Mouse (Mus musculus): ENCODE data around the gene Apol10b. TPM values are rescaled to one million over a fixed set of nuclear protein-coding genes. Genes with fewer than 3 reads are reported as not detected.

Gene Apol10b
- polyA plus RNA-seq (2014; fragmentation: Illumina TruSeq; extraction: RNeasy Lipid Tissue Mini Kit (QIAGEN cat#74804); ENCODE audit: low read depth, low replicate concordance) = 1.7 TPM

DNA sequence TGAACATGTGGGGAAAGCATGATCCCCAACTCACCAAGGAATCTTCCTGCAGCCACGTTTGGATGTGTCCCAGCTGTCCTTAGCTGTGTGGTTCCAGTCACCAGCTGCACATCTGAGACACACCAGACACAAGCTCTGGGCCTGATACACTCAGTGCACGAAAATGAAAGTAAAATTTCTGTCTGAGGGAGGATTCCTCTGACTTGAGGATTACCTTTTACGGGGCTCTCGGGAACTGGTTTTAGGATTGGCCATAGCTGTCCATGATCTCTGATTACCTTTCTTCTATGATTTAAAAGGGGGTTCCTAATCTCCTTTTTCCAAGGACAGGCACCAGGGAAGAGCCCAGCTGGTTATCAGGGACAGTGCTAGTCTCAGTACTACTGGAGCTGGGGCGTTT, at the start of gene Apol10b:
TSS of gene Apol10b (minus strand) at position 165 of the 400 bp plus-strand sequence.

DNA sequence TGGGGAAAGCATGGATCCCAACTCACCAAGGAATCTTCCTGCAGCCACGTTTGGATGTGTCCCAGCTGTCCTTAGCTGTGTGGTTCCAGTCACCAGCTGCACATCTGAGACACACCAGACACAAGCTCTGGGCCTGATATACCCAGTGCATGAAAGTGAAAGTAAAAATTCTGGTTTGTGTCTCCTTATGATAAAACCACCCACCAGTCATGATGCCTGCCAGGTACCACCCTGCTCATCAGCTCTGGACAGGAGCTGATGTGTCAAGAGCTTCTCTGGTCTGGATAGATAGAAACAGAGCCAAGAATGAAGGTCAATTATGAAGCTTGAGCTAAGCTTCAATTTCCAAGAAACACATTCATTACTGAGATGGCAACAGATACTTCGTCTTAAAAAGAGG, 47.3 kb upstream of the Apol10b start, which contains the start of gene Apol11b:
TSS of gene Apol11b (minus strand) at position 111 of the 400 bp plus-strand sequence.

GRCm38 (mm10) chr15:77598958-77599357, 3.0 kb upstream of the Apol10b start, which contains the start of gene Gm36245:
Gm36245 (plus strand) TSS chr15:77599258.

DNA sequence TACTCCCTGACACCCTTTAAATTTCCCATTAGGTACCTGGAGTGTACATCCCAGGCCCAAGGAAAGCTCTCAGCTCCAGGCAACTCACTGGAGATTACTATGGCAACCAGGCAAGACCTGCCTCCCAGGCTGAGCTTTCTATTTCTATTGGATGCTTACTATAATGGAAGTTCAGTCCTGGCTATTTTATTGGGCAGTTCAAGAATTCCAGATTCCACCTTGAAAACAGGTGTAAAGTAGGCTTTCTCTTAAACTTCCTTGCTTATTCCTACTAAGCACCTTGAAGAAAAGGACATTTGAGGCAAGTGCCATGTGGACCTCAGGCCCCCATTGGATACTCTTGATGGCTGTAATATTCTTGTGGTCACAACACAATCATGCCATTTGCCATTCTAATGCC, 34.1 kb downstream of the Apol10b start, which contains the start of gene 1700025B11Rik:
TSS of gene 1700025B11Rik (minus strand) at position 101 of the 400 bp plus-strand sequence.

Other genes starting within 250 kb of the Apol10b start
- 31.7 TPM for gene Apol7a, start 197.0 kb downstream of the Apol10b start, polyA plus RNA-seq (2014; fragmentation: Illumina TruSeq; extraction: RNeasy Lipid Tissue Mini Kit (QIAGEN cat#74804); ENCODE audit: low read depth, low replicate concordance)
- 1.4 TPM for gene Apol9a, start 185.0 kb downstream of the Apol10b start, polyA plus RNA-seq (2014; fragmentation: Illumina TruSeq; extraction: RNeasy Lipid Tissue Mini Kit (QIAGEN cat#74804); ENCODE audit: low read depth, low replicate concordance)
- not detected for gene Apol7b, start 148.6 kb downstream of the Apol10b start, polyA plus RNA-seq (2014; fragmentation: Illumina TruSeq; extraction: RNeasy Lipid Tissue Mini Kit (QIAGEN cat#74804); ENCODE audit: low read depth, low replicate concordance)
- 114 TPM for gene Apol10a, start 119.1 kb downstream of the Apol10b start, polyA plus RNA-seq (2014; fragmentation: Illumina TruSeq; extraction: RNeasy Lipid Tissue Mini Kit (QIAGEN cat#74804); ENCODE audit: low read depth, low replicate concordance)
- 0.32 TPM for gene Apol11a, start 87.9 kb downstream of the Apol10b start, polyA plus RNA-seq (2014; fragmentation: Illumina TruSeq; extraction: RNeasy Lipid Tissue Mini Kit (QIAGEN cat#74804); ENCODE audit: low read depth, low replicate concordance)
- 9.3 TPM for gene Apol7c, start 62.8 kb downstream of the Apol10b start, polyA plus RNA-seq (2014; fragmentation: Illumina TruSeq; extraction: RNeasy Lipid Tissue Mini Kit (QIAGEN cat#74804); ENCODE audit: low read depth, low replicate concordance)
- gene 1700025B11Rik, start 34.2 kb downstream of the Apol10b start, polyA plus RNA-seq (2014; fragmentation: Illumina TruSeq; extraction: RNeasy Lipid Tissue Mini Kit (QIAGEN cat#74804); ENCODE audit: low read depth, low replicate concordance) = not detected
- gene Gm36245, start 3.1 kb upstream of the Apol10b start, polyA plus RNA-seq (2014; fragmentation: Illumina TruSeq; extraction: RNeasy Lipid Tissue Mini Kit (QIAGEN cat#74804); ENCODE audit: low read depth, low replicate concordance) = not detected
- gene Apol11b, start 47.2 kb upstream of the Apol10b start, polyA plus RNA-seq (2014; fragmentation: Illumina TruSeq; extraction: RNeasy Lipid Tissue Mini Kit (QIAGEN cat#74804); ENCODE audit: low read depth, low replicate concordance) = not detected
- gene Apol7e, start 102.7 kb upstream of the Apol10b start, polyA plus RNA-seq (2014; fragmentation: Illumina TruSeq; extraction: RNeasy Lipid Tissue Mini Kit (QIAGEN cat#74804); ENCODE audit: low read depth, low replicate concordance) = 3.5 TPM
- gene Apol9b, start 132.9 kb upstream of the Apol10b start, polyA plus RNA-seq (2014; fragmentation: Illumina TruSeq; extraction: RNeasy Lipid Tissue Mini Kit (QIAGEN cat#74804); ENCODE audit: low read depth, low replicate concordance) = 0.38 TPM
- gene Apol8, start 160.9 kb upstream of the Apol10b start, polyA plus RNA-seq (2014; fragmentation: Illumina TruSeq; extraction: RNeasy Lipid Tissue Mini Kit (QIAGEN cat#74804); ENCODE audit: low read depth, low replicate concordance) = not detected
- gene Myh9, start 246.1 kb upstream of the Apol10b start, polyA plus RNA-seq (2014; fragmentation: Illumina TruSeq; extraction: RNeasy Lipid Tissue Mini Kit (QIAGEN cat#74804); ENCODE audit: low read depth, low replicate concordance) = 16.3 TPM